ENCODE assay signal across 10 mouse cellular contexts in genomic region chr9:44487441-44487840, GRCm38 (mm10). TPM values are rescaled to one million over a fixed set of nuclear protein-coding genes. Genes with fewer than 3 reads are reported as not detected.
A peak's percentile ranks its signal among the peaks of the same experiment; 100 is the strongest.
DNase-seq lines count a peak whose midpoint lies in the region; ATAC-seq lines count a peak whose summit lies in the region.
"Had no signal": no experiment of that assay in that cellular context is flagged by ENCODE, and none has a peak within 500 bp of the region (broad histone marks: within the 10 kb centered on the region; RNA-seq: fewer than 3 reads in every experiment).

No protein-coding gene starts in this region.

- no peak for DNase-seq in neural tube, embryonic 11.5 days (ENCODE audit: low spot score)
- no peak for DNase-seq in neural tube, embryonic 10.5 days (ENCODE audit: extremely low spot score, low spot score)
- peak; percentile 95 for DNase-seq in fibroblast of lung, adult 2 months (ENCODE audit: low read depth)
- peak; percentile 92 to 95 for DNase-seq in heart, postnatal 10 days
- DNase-seq in kidney, postnatal 25 days: peak; percentile 82 to 95
- DNase-seq in lung, postnatal 4 days: peak; percentile 81 to 91
- DNase-seq in testis, postnatal 14 days (ENCODE audit: low spot score): peak; percentile 91

- H3K9ac ChIP-seq in neural tube, embryonic 11.5 days (ENCODE audit: low read length): no peak overlapping the region

- no peaks in the 10 kb centered on the region for H3K36me3 ChIP-seq in neural tube, embryonic 11.5 days (ENCODE audit: control insufficient read depth, insufficient read depth, low read length)
- H3K36me3 ChIP-seq: G1E had no signal

- peaks cover 75% of the 10 kb centered on the region for H3K4me1 ChIP-seq in neural tube, embryonic 11.5 days (ENCODE audit: control insufficient read depth, insufficient read depth, low read length)

- peak overlapping the region; percentile 6; the same call in 1 of the 2 replicates for H3K4me2 ChIP-seq in neural tube, embryonic 11.5 days (ENCODE audit: low read depth)

- no peaks in the 10 kb centered on the region for H3K9me3 ChIP-seq in neural tube, embryonic 11.5 days (ENCODE audit: control insufficient read depth, low read length)
- H3K9me3 ChIP-seq: G1E had no signal

- no peak overlapping the region for H3K27ac ChIP-seq in neural tube, embryonic 11.5 days (ENCODE audit: low read depth, low read length)

- no peaks in the 10 kb centered on the region for H3K27me3 ChIP-seq in neural tube, embryonic 11.5 days (ENCODE audit: control insufficient read depth, insufficient read depth, low read length)

- WGBS in neural tube, embryonic 11.5 days: 15% methylated on average over 7 of the region's 7 CpGs

- H3K4me3 ChIP-seq in neural tube, embryonic 11.5 days (ENCODE audit: low read depth, low read length): no peak overlapping the region

- no peak for ATAC-seq in neural tube, embryonic 11.5 days (ENCODE audit: insufficient read depth, low FRiP score, low TSS enrichment)
- ATAC-seq in erythroid progenitor cell, adult 5-6 weeks (replicated peaks; ENCODE audit: low FRiP score, poor library complexity, severe bottlenecking): no peak

- intact Hi-C loops in heart, postnatal 10 days (cut with DNase I): no loop called here

RNA-seq across cellular contexts. Expression of gene Bcl9l, which starts 4.8 kb away (rescaled TPM):
- 8.0 and 8.8 TPM in 2 replicates for polyA plus RNA-seq in neural tube, embryonic 11.5 days (2014; fragmentation: Nextera tagmentation; extraction: Ambion mirVana)
- 10 to 100 TPM; 66.8 to 73.0 TPM for total RNA-seq in heart, postnatal 10 days (2021)
- 0.36 and 2.5 TPM in 2 replicates for total RNA-seq in erythroid progenitor cell, adult 5-6 weeks (2015; ENCODE audit: low replicate concordance)
- 1.2 and 1.7 TPM in 2 replicates for total RNA-seq in erythroid progenitor cell, adult 5-6 weeks (2017; ENCODE audit: low replicate concordance)

RNA-seq across cellular contexts. Expression of gene Upk2, which starts 32.7 kb away (rescaled TPM):
- 0.29 TPM in 1 of 2 replicates, not detected in the other for polyA plus RNA-seq in neural tube, embryonic 11.5 days (2014; fragmentation: Nextera tagmentation; extraction: Ambion mirVana)
- total RNA-seq in heart, postnatal 10 days (2021): not detected
- not detected in 2 replicates for total RNA-seq in erythroid progenitor cell, adult 5-6 weeks (2015; ENCODE audit: low replicate concordance)
- not detected in 2 replicates for total RNA-seq in erythroid progenitor cell, adult 5-6 weeks (2017; ENCODE audit: low replicate concordance)
- total RNA-seq: G1E; hematopoietic stem cell, adult 5-6 weeks had no signal
- polyA plus RNA-seq: G1E had no signal

RNA-seq across cellular contexts. Expression of gene Foxr1, which starts 46.5 kb away (rescaled TPM):
- not detected in 2 replicates for polyA plus RNA-seq in neural tube, embryonic 11.5 days (2014; fragmentation: Nextera tagmentation; extraction: Ambion mirVana)
- total RNA-seq in heart, postnatal 10 days (2021): not detected
- total RNA-seq in erythroid progenitor cell, adult 5-6 weeks (2015; ENCODE audit: low replicate concordance): not detected in 2 replicates
- not detected in 2 replicates for total RNA-seq in erythroid progenitor cell, adult 5-6 weeks (2017; ENCODE audit: low replicate concordance)
- total RNA-seq: hematopoietic stem cell, adult 5-6 weeks had no signal
- polyA plus RNA-seq: G1E had no signal

Comparison
In these comparisons a context has a peak if more than half of its experiments do, and no peak if none do; other contexts are left out.
1. DNase-seq: peak in fibroblast of lung, adult 2 months (single experiment), heart, postnatal 10 days (2 of 2), kidney, postnatal 25 days (2 of 2), lung, postnatal 4 days (2 of 2) and testis, postnatal 14 days (single experiment); none in neural tube, embryonic 11.5 days (single experiment) and neural tube, embryonic 10.5 days (single experiment).
2. RNA of gene Bcl9l, which starts 4.8 kb away (total RNA-seq): 66.8 to 73.0 TPM in heart, postnatal 10 days; 0.36 to 2.5 TPM in erythroid progenitor cell, adult 5-6 weeks; every median in the first group is over 10 times any median in the second.